Mouse (Mus musculus): ENCODE results near the gene Gm21891.
"Not testable (repeated sequence)": the region's sequence is repeated elsewhere in the genome, so short reads cannot be mapped to it uniquely, and the experiment has no call there.

Gm21891 gene

DNA sequence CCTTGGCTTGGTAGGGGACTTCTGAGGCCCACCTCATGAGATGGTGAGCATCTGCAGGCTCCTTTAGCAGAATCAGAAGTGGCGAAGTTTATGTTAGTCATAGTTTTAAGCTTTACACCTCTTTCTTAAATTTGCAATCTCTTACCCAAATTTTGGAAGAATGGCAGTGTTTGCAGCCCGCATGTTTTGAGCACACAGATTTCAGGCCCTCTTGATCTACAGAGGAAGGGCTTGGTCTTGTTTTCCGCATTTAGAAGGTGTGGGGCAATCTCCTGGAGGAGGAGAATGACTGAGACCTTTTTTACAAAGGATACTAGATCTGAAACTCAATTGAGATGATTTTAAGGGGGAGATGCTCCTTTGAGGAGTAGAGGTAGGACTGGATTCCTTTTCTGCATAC lies at the start of gene Gm21891:
TSS of gene Gm21891 (minus strand) at position 101 of the 400 bp plus-strand sequence.
- DNase-seq (ENCODE audit: low spot score), result not testable (repeated sequence)

- not testable (repeated sequence) for DNase-seq (ENCODE audit: low spot score)
Measured at GRCm38 (mm10) chrY:13161668-13162067, 28.4 kb upstream of the Gm21891 start, which contains the start of gene Gm21425. TSS of gene Gm21425 (plus strand) at chrY:13161968.
